Mouse (Mus musculus) megakaryocyte, embryonic 14.5 days (primary cell): ENCODE data around the gene Fzr1.

Experiments used
- FLI1 ChIP-seq: IDR thresholded peaks from 2 replicates; pipeline ENCODE4 v1.6.1; 2012; ENCODE audit warnings: low read length, inconsistent platforms, mixed read lengths
- GATA1 ChIP-seq: IDR thresholded peaks from 3 replicates; pipeline ENCODE4 v1.6.1; 2012; ENCODE audit warnings: mixed read lengths, low read length, inconsistent platforms, borderline replicate concordance

- TF ChIP-seq GATA1 (no peak), FLI1 (no peak)
Observed at GRCm38 (mm10) chr10:81323791-81324530, 54.4 kb downstream of the Fzr1 start.
